Mouse (Mus musculus) cerebellum, adult 2 months (tissue): Measurements from ENCODE around the gene Prrc2c. TPM values are rescaled to one million over a fixed set of nuclear protein-coding genes. Genes with fewer than 3 reads are reported as not detected.
A peak's percentile ranks its signal among the peaks of the same experiment; 100 is the strongest.

Experiments
- DNase-seq, 2 experiments: peaks; one replicate each; pipeline ENCODE4 v3.0.0; 2021
- H3K27ac ChIP-seq: fragments of 200-500 bp; 2 replicates; pipeline ENCODE4 v1.5.1; 2012; ENCODE audit warnings: low read length, control low read depth, inconsistent platforms; ENCODE audit not compliant: insufficient read depth
- H3K27me3 ChIP-seq: fragments of 200-500 bp; 2 replicates; pipeline ENCODE4 v1.6.1; 2012; ENCODE audit warnings: inconsistent platforms, mild to moderate bottlenecking, low read length, moderate library complexity; ENCODE audit not compliant: control insufficient read depth, insufficient read depth
- H3K4me1 ChIP-seq: fragments of 200-500 bp; 2 replicates; pipeline ENCODE4 v1.6.1; 2011; ENCODE audit warnings: low read length; ENCODE audit not compliant: control insufficient read depth, insufficient read depth
- H3K4me3 ChIP-seq: fragments of 200-500 bp; replicated peaks from 2 replicates; pipeline ENCODE3; 2011; ENCODE audit warnings: mild to moderate bottlenecking, low read depth, low read length, control low read depth; ENCODE audit not compliant: insufficient read depth
- CTCF ChIP-seq: fragments of 200-500 bp; IDR thresholded peaks from 2 replicates; pipeline ENCODE4 v1.5.1; 2011; ENCODE audit warnings: low read depth, mild to moderate bottlenecking, control low read depth, low read length, moderate library complexity, borderline replicate concordance; ENCODE audit not compliant: insufficient read depth
- POLR2A ChIP-seq: fragments of 200-500 bp; IDR thresholded peaks from 2 replicates; pipeline ENCODE4 v1.6.1; 2011; ENCODE audit warnings: low read length, control low read depth, borderline replicate concordance; ENCODE audit not compliant: insufficient read depth
- WGBS: fragments of 180-500 bp; shearing (Covaris S2); methylation state at CpG from one replicate; pipeline ENCODE4 v1.1.7; 2018; 5-methylcytosine and 5-hydroxymethylcytosine counted together
- polyA plus RNA-seq: library from polyadenylated mRNA; depleted of rRNA; stranded (reverse); fragments of >200 nt; gene quantifications from 2 replicates; pipeline ENCODE4 v1.2.3, GENCODE M21; 2012

Gene Prrc2c
- polyA plus RNA-seq, 1 experiment: 49.5 TPM

DNA sequence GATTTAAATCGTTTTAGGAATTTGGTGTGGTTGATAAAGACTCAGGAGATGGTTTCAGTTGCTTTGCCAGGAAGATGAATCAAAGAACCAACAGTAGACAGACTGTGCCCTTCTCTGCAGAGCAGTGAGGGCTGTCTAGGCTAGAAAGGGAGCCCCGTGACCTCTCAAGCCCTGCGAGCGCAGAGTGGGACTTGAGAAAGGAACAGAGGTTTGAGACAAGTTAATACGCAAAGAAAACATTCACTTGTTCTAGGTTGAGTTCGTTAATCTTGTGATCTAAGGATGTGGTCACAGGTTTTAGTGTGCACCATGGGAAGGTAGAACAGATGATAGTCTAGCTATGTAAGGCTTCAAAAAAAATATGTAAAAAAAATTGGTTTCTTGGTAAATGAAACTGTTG is 12.4 kb downstream of the Prrc2c start:
- DNase-seq: no peak
- H3K4me3 ChIP-seq: no peak overlapping the region
- H3K27me3 ChIP-seq: no peaks in the 10 kb centered on the region
- 84% methylated on average over 6 of the region's 6 CpGs for WGBS
- H3K27ac ChIP-seq: no peak overlapping the region
- H3K4me1 ChIP-seq: peaks cover 5% of the 10 kb centered on the region; the same call in 1 of the 2 replicates
- TF ChIP-seq POLR2A (no peak), CTCF (no peak)

DNA sequence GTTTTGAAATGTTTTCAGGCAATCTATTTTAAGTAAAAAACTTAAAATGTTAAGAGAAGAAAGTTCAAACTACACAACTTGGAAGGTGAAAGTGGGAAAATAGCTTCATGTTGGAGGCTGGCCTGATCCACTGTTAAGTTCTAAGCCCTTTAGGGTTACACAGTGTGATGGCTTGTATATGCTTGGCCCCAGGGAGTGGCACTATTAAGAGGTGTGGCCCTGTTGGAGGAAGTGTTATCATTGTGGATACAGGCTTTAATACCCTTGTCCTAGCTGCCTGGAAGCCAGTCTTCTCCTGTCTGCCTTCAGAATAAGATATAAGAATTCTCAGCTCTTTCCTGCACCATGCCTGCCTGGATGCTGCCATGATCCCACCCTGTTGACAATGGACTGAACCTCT is 16.7 kb downstream of the Prrc2c start:
- TF ChIP-seq POLR2A: no peak
- no peak for DNase-seq
- Histone ChIP-seq H3K27me3 (no peaks in the 10 kb centered on the region), H3K27ac (no peak overlapping the region), H3K4me1 (no peaks in the 10 kb centered on the region), H3K4me3 (no peak overlapping the region)

DNA sequence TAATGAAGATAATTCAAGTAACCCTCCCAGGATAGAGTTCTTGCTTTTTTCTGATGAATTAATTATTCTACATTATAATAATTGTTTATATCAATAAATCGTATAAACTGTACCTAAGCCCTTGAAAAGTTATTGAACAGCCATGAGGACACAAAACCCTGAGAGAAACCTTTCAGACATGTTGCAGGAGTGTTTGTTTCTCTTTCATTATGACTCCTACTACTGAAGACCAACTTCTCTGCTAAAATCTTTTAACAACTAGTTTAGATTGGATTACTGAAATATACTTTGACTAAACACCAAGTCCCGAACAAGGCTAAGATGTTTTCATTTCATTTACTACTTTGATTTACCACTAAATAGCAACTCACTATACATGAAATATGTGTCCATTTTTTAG is 19.7 kb downstream of the Prrc2c start:
- Histone ChIP-seq H3K4me3 (no peak overlapping the region), H3K27ac (no peak overlapping the region), H3K27me3 (no peaks in the 10 kb centered on the region), H3K4me1 (no peaks in the 10 kb centered on the region)
- no peak for TF ChIP-seq POLR2A
- no peak for TF ChIP-seq CTCF
- 96% methylated on average over 2 of the region's 2 CpGs for WGBS
- DNase-seq: no peak

DNA sequence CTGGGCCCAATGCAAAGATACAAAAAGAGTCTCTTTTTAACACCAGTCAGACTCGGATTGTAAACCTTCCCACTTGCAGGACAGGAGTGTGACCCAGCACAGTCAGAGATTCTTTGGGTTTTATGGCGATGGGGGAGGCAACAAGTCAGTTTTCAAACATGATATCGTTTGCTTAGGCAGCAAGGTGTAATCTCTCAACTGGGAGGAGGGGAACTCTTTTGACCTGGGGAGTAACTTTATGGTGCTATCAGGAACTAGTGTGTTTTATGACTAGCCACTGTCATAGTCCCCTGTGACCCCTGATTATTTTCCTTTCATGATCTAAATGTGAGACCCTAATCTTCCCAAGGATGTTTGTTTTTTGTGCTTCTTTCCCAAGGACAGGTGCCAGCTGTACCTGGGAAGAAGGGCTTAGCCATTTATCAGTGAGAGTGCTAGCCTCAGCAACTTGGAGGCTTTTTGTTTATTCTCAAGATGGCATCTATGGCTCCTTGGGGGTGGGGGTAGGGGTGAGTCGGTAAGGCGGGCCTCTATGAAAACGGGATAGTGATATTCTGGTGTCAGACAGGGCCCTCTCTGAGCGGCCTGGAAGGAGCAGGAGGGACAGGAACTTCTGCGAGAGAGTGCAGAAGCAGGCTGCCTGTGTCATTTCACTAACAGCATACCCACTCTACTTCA is 39.8 kb downstream of the Prrc2c start:
- Histone ChIP-seq H3K4me3 (no peak overlapping the region), H3K27ac (no peak overlapping the region), H3K4me1 (no peaks in the 10 kb centered on the region), H3K27me3 (no peaks in the 10 kb centered on the region)
- DNase-seq: no peak
- TF ChIP-seq CTCF (no peak), POLR2A (no peak)
- WGBS: 81% methylated on average over 8 of the region's 8 CpGs

DNA sequence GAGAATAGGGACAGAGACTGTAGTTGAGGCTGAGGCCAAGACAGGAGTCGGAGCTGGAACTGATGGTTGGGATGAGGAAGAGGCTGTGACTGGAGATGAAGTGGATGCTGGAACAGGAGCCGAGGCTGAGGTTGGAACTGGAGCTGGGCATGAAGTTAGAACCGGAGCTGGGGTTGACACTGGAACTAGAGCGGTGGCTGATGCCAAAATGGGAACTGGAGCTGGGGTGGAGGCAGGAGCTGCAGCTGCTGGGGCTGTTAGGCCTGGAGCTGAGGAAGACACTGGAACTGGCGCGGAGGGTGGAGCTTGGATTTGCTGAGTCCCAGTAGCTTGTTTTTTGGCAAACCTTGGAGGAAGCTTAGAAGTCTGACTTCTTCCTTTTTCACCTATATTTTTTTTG is 42.5 kb downstream of the Prrc2c start:
- Histone ChIP-seq H3K4me1 (no peaks in the 10 kb centered on the region), H3K27me3 (no peaks in the 10 kb centered on the region), H3K4me3 (no peak overlapping the region), H3K27ac (no peak overlapping the region)
- no peak for DNase-seq
- no peak for TF ChIP-seq POLR2A
- no peak for TF ChIP-seq CTCF
- WGBS: 89% methylated on average over 6 of the region's 6 CpGs

DNA sequence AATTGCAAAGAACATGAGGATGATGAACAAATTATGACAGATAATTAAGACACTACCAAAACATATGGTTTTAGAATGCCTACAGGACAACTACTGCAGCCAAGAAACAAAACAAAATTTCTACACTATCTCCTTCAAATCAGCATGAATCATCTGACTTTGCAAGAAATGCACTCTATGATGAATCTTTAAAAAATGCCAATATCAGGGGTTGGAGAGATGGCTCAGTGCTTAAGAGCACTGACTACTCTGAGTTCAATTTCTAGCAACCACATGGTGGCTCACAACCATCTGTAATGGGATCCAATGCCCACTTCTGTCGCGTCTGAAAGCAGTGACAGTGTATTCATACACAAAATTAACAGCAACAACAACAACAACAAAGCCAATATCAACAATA is 46.6 kb downstream of the Prrc2c start:
- H3K4me1 ChIP-seq: no peaks in the 10 kb centered on the region
- no peak for TF ChIP-seq CTCF
- no peak for TF ChIP-seq POLR2A
- DNase-seq: no peak
- no peaks in the 10 kb centered on the region for H3K27me3 ChIP-seq
- H3K27ac ChIP-seq: no peak overlapping the region
- no peak overlapping the region for H3K4me3 ChIP-seq
- WGBS: 75% methylated on average over 2 of the region's 2 CpGs

DNA sequence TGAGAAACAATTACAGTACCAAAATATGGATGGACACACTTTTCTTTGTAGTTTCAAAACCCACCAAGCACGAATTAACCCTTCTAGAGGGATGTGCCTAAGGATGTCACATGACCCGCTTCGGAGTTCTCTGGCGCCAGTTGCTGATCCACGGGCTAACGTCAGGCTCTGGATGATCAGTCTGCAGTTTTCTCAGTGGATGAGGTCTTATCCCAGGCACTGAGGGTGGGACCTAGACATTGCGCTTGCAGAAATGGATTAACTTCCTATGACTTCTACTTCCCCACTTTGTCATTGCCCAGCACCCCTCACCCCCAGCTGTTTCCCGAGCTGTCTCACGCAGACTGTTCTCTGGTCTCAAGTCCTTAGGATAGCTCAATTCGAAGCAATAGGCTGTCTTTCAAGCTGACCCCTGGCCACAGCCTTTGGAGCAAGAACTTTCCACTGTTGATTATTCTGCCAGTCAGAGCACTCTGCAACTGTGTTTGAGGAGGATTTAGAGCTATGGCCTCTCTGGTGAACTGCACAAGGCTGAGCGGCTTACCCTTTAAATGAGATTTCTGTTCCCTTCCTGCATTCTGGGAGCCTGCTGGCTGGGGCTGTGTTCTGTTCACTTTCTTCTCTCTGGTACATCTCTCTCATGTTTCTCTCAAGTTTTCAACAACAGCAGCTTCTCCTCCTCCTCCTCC is 74.7 kb downstream of the Prrc2c start:
- Histone ChIP-seq H3K27me3 (no peaks in the 10 kb centered on the region), H3K27ac (no peak overlapping the region), H3K4me3 (no peak overlapping the region), H3K4me1 (no peaks in the 10 kb centered on the region)
- 6% methylated on average over 11 of the region's 11 CpGs for WGBS
- peak in 1 of 2 experiments; percentile 15 for DNase-seq
- TF ChIP-seq CTCF (no peak), POLR2A (no peak)

DNA sequence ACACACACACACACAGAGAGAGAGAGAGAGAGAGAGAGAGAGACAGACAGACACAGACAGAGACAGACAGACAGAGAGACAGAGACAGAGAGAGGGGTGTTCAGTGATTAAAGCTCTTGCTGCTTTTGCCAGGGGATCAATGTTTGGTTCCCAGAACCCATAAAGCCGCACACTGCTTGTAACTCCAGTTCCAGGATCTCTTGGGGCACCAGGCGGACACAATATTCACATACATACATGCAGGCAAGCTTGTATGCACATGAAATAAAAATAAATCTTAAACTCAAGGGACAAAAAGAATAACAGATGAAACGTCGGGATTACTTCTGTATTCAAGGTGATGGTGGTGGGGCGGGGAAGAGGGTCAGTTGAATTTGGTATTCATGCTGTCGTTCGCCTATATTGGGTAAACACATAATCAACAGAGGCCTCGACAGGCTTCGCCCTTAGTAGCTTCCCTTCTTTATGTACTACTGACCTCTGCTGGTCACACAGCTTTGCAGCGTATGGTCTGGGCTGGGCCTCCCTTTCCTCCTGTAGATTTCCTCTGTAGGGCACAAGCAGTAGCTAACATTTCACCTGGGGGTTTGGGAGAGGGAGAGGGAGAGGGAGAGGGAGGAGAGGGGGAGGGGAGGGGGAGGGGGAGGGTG is 75.4 kb downstream of the Prrc2c start:
- 12% methylated on average over 10 of the region's 10 CpGs for WGBS
- H3K27me3 ChIP-seq: no peaks in the 10 kb centered on the region
- no peaks in the 10 kb centered on the region for H3K4me1 ChIP-seq
- H3K4me3 ChIP-seq: no peak overlapping the region
- no peak for TF ChIP-seq POLR2A
- peak; percentile 94 for TF ChIP-seq CTCF
- DNase-seq: peak; percentile 75
- no peak overlapping the region for H3K27ac ChIP-seq
